ENCODE assay signal across 8 mouse cellular contexts in the genomic region with DNA sequence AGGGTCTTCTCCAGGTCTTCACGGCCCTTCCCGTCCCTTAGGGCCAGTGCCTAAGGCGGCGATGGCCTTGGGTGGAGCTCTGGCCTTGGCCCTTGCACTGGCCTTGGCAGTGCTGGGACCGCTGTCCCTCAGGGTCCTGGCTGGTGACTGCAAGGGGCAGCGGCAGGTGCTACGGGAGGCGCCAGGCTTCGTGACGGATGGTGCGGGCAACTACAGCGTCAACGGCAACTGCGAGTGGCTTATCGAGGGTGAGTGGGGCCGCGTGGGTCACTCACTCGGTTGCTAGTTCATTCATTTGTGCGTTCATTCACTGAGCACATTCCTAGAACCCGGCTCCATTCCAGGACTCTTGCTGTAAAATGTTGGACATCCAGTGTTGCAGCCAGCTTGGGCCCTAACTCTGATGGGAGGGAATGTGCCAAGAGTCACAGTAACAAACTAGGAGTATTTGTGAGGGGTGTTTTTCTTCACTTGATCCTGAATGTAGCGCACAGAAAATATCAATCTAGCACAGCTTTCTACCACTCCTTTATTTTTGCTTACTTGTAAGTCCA. TPM values are rescaled to one million over a fixed set of nuclear protein-coding genes. Genes with fewer than 3 reads are reported as not detected.
DNase-seq lines count a peak whose midpoint lies in the region; ATAC-seq and TF ChIP-seq lines count a peak whose summit lies in the region.

No protein-coding gene starts in this region.

- peaks cover 35% of the 10 kb centered on the region for H3K27me3 ChIP-seq in heart, embryonic 10.5 days (ENCODE audit: insufficient read depth, poor library complexity, severe bottlenecking)
- H3K27me3 ChIP-seq in MEL (ENCODE audit: control insufficient read depth in 1 of 2, insufficient read depth in 2 of 2, low read length in 2 of 2): peaks cover 0 to 2% of the 10 kb centered on the region in 2 experiments; a peak in 2 of 4 replicates
- peaks cover 31% of the 10 kb centered on the region for H3K27me3 ChIP-seq in embryonic facial prominence, embryonic 12.5 days
- peaks cover 34% of the 10 kb centered on the region for H3K27me3 ChIP-seq in intestine, postnatal 0 days (replicated peaks; ENCODE audit: control insufficient read depth, insufficient read depth, low read length)
- peaks cover 30% of the 10 kb centered on the region for H3K27me3 ChIP-seq in midbrain, embryonic 14.5 days (ENCODE audit: control insufficient read depth, insufficient read depth, low read length)

- H3K4me2 ChIP-seq in embryonic facial prominence, embryonic 12.5 days (replicated peaks): peak overlapping the region; percentile 99
- peak overlapping the region; percentile 89 for H3K4me2 ChIP-seq in intestine, postnatal 0 days (replicated peaks; ENCODE audit: low read depth)
- H3K4me2 ChIP-seq in midbrain, embryonic 14.5 days (ENCODE audit: low read length): peak overlapping the region; percentile 99

- peak overlapping the region; percentile 88 for H3K27ac ChIP-seq in heart, embryonic 10.5 days
- peak overlapping the region; percentile 21 for H3K27ac ChIP-seq in MEL (ENCODE audit: control insufficient read depth, low read depth, low read length)
- peak overlapping the region; percentile 78 for H3K27ac ChIP-seq in embryonic facial prominence, embryonic 12.5 days
- H3K27ac ChIP-seq in intestine, postnatal 0 days (ENCODE audit: low read depth, low read length): peak overlapping the region; percentile 30; the same call in 1 of the 2 replicates
- peak overlapping the region; percentile 90 for H3K27ac ChIP-seq in midbrain, embryonic 14.5 days (replicated peaks; ENCODE audit: low read depth, low read length)

- peaks cover 44% of the 10 kb centered on the region for H3K4me1 ChIP-seq in heart, embryonic 10.5 days
- peaks cover 0 to 10% of the 10 kb centered on the region in 2 experiments; a peak in 2 of 4 replicates for H3K4me1 ChIP-seq in MEL (ENCODE audit: control insufficient read depth in 1 of 2, insufficient read depth in 2 of 2, low read length in 2 of 2)
- H3K4me1 ChIP-seq in embryonic facial prominence, embryonic 12.5 days: peaks cover 31% of the 10 kb centered on the region
- H3K4me1 ChIP-seq in intestine, postnatal 0 days (replicated peaks; ENCODE audit: control insufficient read depth, insufficient read depth, low read length): 0 out of 2 replicates have a peak, but pooled peaks cover 4% of the 10 kb centered on the region
- peaks cover 34% of the 10 kb centered on the region for H3K4me1 ChIP-seq in midbrain, embryonic 14.5 days (ENCODE audit: control insufficient read depth, insufficient read depth, low read length)

- peak overlapping the region; percentile 78 for H3K9ac ChIP-seq in MEL (ENCODE audit: control insufficient read depth, low read depth, low read length, poor library complexity, severe bottlenecking)
- H3K9ac ChIP-seq in embryonic facial prominence, embryonic 12.5 days: peak overlapping the region; percentile 84
- peak overlapping the region; percentile 70 for H3K9ac ChIP-seq in intestine, postnatal 0 days (ENCODE audit: low read depth, low read length)
- H3K9ac ChIP-seq in midbrain, embryonic 14.5 days (replicated peaks; ENCODE audit: low read length): peak overlapping the region; percentile 89

- H3K79me2 ChIP-seq in MEL (ENCODE audit: control insufficient read depth, insufficient read depth, low read length, poor library complexity): peaks cover 7% of the 10 kb centered on the region

- TF ChIP-seq EP300 in MEL (IDR thresholded peaks at IDR 0.05; ENCODE audit: low read depth in 1 of 2, low read length in 2 of 2): no peak

- no peak for DNase-seq in heart, embryonic 10.5 days (ENCODE audit: low spot score)
- DNase-seq in heart, adult 9 months (ENCODE audit: low spot score in 2 of 2): no peak
- DNase-seq in MEL (ENCODE audit: low read depth, low spot score): peak; percentile 61
- no peak for DNase-seq in midbrain, embryonic 14.5 days
- no peak for DNase-seq in urinary bladder, postnatal 36 days (ENCODE audit: low spot score in 2 of 2)
- DNase-seq in urinary bladder, postnatal 4 days (ENCODE audit: low spot score in 2 of 2): no peak

- WGBS in heart, embryonic 10.5 days: 18% methylated on average over 21 of the region's 21 CpGs
- WGBS in embryonic facial prominence, embryonic 12.5 days: 19% methylated on average over 21 of the region's 21 CpGs
- WGBS in intestine, postnatal 0 days: 12% methylated on average over 21 of the region's 21 CpGs
- 11% methylated on average over 21 of the region's 21 CpGs for WGBS in midbrain, embryonic 14.5 days

- no peak for TF ChIP-seq RAD21 in MEL (IDR thresholded peaks at IDR 0.05; ENCODE audit: low read depth, low read length)

- H3K9me3 ChIP-seq in heart, embryonic 10.5 days: no peaks in the 10 kb centered on the region
- no peaks in the 10 kb centered on the region for H3K9me3 ChIP-seq in MEL (replicated peaks; ENCODE audit: insufficient read depth, low read length)
- no peaks in the 10 kb centered on the region for H3K9me3 ChIP-seq in embryonic facial prominence, embryonic 12.5 days
- no peaks in the 10 kb centered on the region for H3K9me3 ChIP-seq in intestine, postnatal 0 days (ENCODE audit: control insufficient read depth)
- H3K9me3 ChIP-seq in midbrain, embryonic 14.5 days (ENCODE audit: control insufficient read depth, low read length): no peaks in the 10 kb centered on the region

- no peak for TF ChIP-seq CTCF in MEL (IDR thresholded peaks at IDR 0.05 in 2 of 3, conservative IDR thresholded peaks at IDR 0.05 in 1 of 3; ENCODE audit: control insufficient read depth in 1 of 3, insufficient read depth in 1 of 3, low read depth in 2 of 3, low read length in 3 of 3, poor library complexity in 1 of 3, severe bottlenecking in 1 of 3)
- TF ChIP-seq CTCF in intestine, postnatal 0 days (IDR thresholded peaks at IDR 0.05; ENCODE audit: low read depth): no peak

- H3K36me3 ChIP-seq in heart, embryonic 10.5 days: 0 out of 2 replicates have a peak, but pooled peaks cover 2% of the 10 kb centered on the region
- H3K36me3 ChIP-seq in MEL (ENCODE audit: control insufficient read depth in 1 of 2, insufficient read depth in 2 of 2, low read length in 2 of 2): peaks cover 0 to 3% of the 10 kb centered on the region in 2 experiments; a peak in 2 of 4 replicates
- H3K36me3 ChIP-seq in embryonic facial prominence, embryonic 12.5 days: no peaks in the 10 kb centered on the region
- no peaks in the 10 kb centered on the region for H3K36me3 ChIP-seq in intestine, postnatal 0 days (ENCODE audit: control insufficient read depth, insufficient read depth)
- H3K36me3 ChIP-seq in midbrain, embryonic 14.5 days (ENCODE audit: control insufficient read depth, insufficient read depth, low read length): no peaks in the 10 kb centered on the region

- no peak for ATAC-seq in embryonic facial prominence, embryonic 12.5 days (ENCODE audit: insufficient number of reproducible peaks, insufficient read depth, low FRiP score, low TSS enrichment)
- ATAC-seq in intestine, postnatal 0 days: no peak
- ATAC-seq in midbrain, embryonic 14.5 days (ENCODE audit: low FRiP score, low TSS enrichment): peak; percentile 1; the same call in 1 of the 2 replicates

- peak overlapping the region; percentile 75 for H3K4me3 ChIP-seq in heart, embryonic 10.5 days
- H3K4me3 ChIP-seq in MEL (ENCODE audit: control insufficient read depth in 1 of 2, insufficient read depth in 1 of 2, low read depth in 2 of 2, low read length in 2 of 2): peak overlapping the region; percentile 72 to 88
- peak overlapping the region; percentile 75 for H3K4me3 ChIP-seq in embryonic facial prominence, embryonic 12.5 days
- peak overlapping the region; percentile 70 for H3K4me3 ChIP-seq in intestine, postnatal 0 days (ENCODE audit: low read depth, low read length)
- H3K4me3 ChIP-seq in midbrain, embryonic 14.5 days (replicated peaks; ENCODE audit: low read depth, low read length): peak overlapping the region; percentile 68

- TF ChIP-seq POLR2A in MEL (IDR thresholded peaks at IDR 0.05; ENCODE audit: control insufficient read depth in 1 of 2, insufficient read depth in 1 of 2, low read depth in 1 of 2, low read length in 2 of 2, poor library complexity in 1 of 2): no peak

RNA-seq across cellular contexts. Expression of a gene that starts 0.6 kb away (rescaled TPM):
- polyA plus RNA-seq in heart, embryonic 10.5 days (2016; fragmentation: Nextera tagmentation; extraction: Ambion mirVana): 10.4 and 11.2 TPM in 2 replicates
- total RNA-seq in MEL (2012; rRNA removed): 12.7 and 13.1 TPM in 2 replicates
- polyA plus RNA-seq in MEL (2012; ENCODE audit: insufficient read depth in 1 of 2, insufficient read length in 2 of 2, low read depth in 1 of 2, low replicate concordance in 2 of 2, missing spikeins in 1 of 2): 10 to 100 TPM in 1 of 2 experiments, not detected in 1; 22.0 TPM
- polyA plus RNA-seq in embryonic facial prominence, embryonic 12.5 days (2016; fragmentation: Nextera tagmentation; extraction: Ambion mirVana): 22.4 and 24.3 TPM in 2 replicates
- polyA plus RNA-seq in intestine, postnatal 0 days (2015; fragmentation: Nextera tagmentation; extraction: Ambion mirVana): 3.4 and 3.8 TPM in 2 replicates
- 21.6 and 23.2 TPM in 2 replicates for polyA plus RNA-seq in midbrain, embryonic 14.5 days (2014; fragmentation: Nextera tagmentation; extraction: Ambion mirVana)

RNA-seq across cellular contexts. Expression of a gene that starts 11.6 kb away (rescaled TPM):
- polyA plus RNA-seq in heart, embryonic 10.5 days (2016; fragmentation: Nextera tagmentation; extraction: Ambion mirVana): 0.09 and 0.63 TPM in 2 replicates
- not detected in 2 replicates for total RNA-seq in MEL (2012; rRNA removed)
- polyA plus RNA-seq in MEL (2012; ENCODE audit: insufficient read depth in 1 of 2, insufficient read length in 2 of 2, low read depth in 1 of 2, low replicate concordance in 2 of 2, missing spikeins in 1 of 2): not detected
- 2.7 and 4.0 TPM in 2 replicates for polyA plus RNA-seq in embryonic facial prominence, embryonic 12.5 days (2016; fragmentation: Nextera tagmentation; extraction: Ambion mirVana)
- polyA plus RNA-seq in intestine, postnatal 0 days (2015; fragmentation: Nextera tagmentation; extraction: Ambion mirVana): 0.69 and 0.92 TPM in 2 replicates
- polyA plus RNA-seq in midbrain, embryonic 14.5 days (2014; fragmentation: Nextera tagmentation; extraction: Ambion mirVana): 68.6 and 77.8 TPM in 2 replicates

RNA-seq across cellular contexts. Expression of a gene that starts 16.3 kb away (rescaled TPM):
- 0.26 and 0.65 TPM in 2 replicates for polyA plus RNA-seq in heart, embryonic 10.5 days (2016; fragmentation: Nextera tagmentation; extraction: Ambion mirVana)
- not detected in 2 replicates for total RNA-seq in MEL (2012; rRNA removed)
- polyA plus RNA-seq in MEL (2012; ENCODE audit: insufficient read depth in 1 of 2, insufficient read length in 2 of 2, low read depth in 1 of 2, low replicate concordance in 2 of 2, missing spikeins in 1 of 2): under 1 TPM in 1 of 2 experiments, not detected in 1; 0.11 TPM
- polyA plus RNA-seq in embryonic facial prominence, embryonic 12.5 days (2016; fragmentation: Nextera tagmentation; extraction: Ambion mirVana): 1.0 and 1.9 TPM in 2 replicates
- 0.12 TPM in 1 of 2 replicates, not detected in the other for polyA plus RNA-seq in intestine, postnatal 0 days (2015; fragmentation: Nextera tagmentation; extraction: Ambion mirVana)
- 3.0 and 3.2 TPM in 2 replicates for polyA plus RNA-seq in midbrain, embryonic 14.5 days (2014; fragmentation: Nextera tagmentation; extraction: Ambion mirVana)

RNA-seq across cellular contexts. Expression of a gene that starts 19.7 kb away (rescaled TPM):
- 147 and 189 TPM in 2 replicates for polyA plus RNA-seq in heart, embryonic 10.5 days (2016; fragmentation: Nextera tagmentation; extraction: Ambion mirVana)
- 85.1 and 85.6 TPM in 2 replicates for total RNA-seq in MEL (2012; rRNA removed)
- 100 to 1,000 TPM; 110 to 180 TPM for polyA plus RNA-seq in MEL (2012; ENCODE audit: insufficient read depth in 1 of 2, insufficient read length in 2 of 2, low read depth in 1 of 2, low replicate concordance in 2 of 2, missing spikeins in 1 of 2)
- polyA plus RNA-seq in embryonic facial prominence, embryonic 12.5 days (2016; fragmentation: Nextera tagmentation; extraction: Ambion mirVana): 317 and 337 TPM in 2 replicates
- polyA plus RNA-seq in intestine, postnatal 0 days (2015; fragmentation: Nextera tagmentation; extraction: Ambion mirVana): 87.6 and 91.9 TPM in 2 replicates
- polyA plus RNA-seq in midbrain, embryonic 14.5 days (2014; fragmentation: Nextera tagmentation; extraction: Ambion mirVana): 630 and 836 TPM in 2 replicates

RNA-seq across cellular contexts. Expression of a gene that starts 50.0 kb away (rescaled TPM):
- polyA plus RNA-seq in heart, embryonic 10.5 days (2016; fragmentation: Nextera tagmentation; extraction: Ambion mirVana): 17.0 and 28.7 TPM in 2 replicates
- 56.6 and 57.2 TPM in 2 replicates for total RNA-seq in MEL (2012; rRNA removed)
- 100 to 1,000 TPM; 157 TPM for polyA plus RNA-seq in MEL (2012; ENCODE audit: insufficient read depth in 1 of 2, insufficient read length in 2 of 2, low read depth in 1 of 2, low replicate concordance in 2 of 2, missing spikeins in 1 of 2)
- polyA plus RNA-seq in embryonic facial prominence, embryonic 12.5 days (2016; fragmentation: Nextera tagmentation; extraction: Ambion mirVana): 45.7 and 47.0 TPM in 2 replicates
- 17.2 and 21.7 TPM in 2 replicates for polyA plus RNA-seq in intestine, postnatal 0 days (2015; fragmentation: Nextera tagmentation; extraction: Ambion mirVana)
- polyA plus RNA-seq in midbrain, embryonic 14.5 days (2014; fragmentation: Nextera tagmentation; extraction: Ambion mirVana): 47.3 and 52.0 TPM in 2 replicates

Comparison
In these comparisons a context has a peak if more than half of its experiments do, and no peak if none do; other contexts are left out.
1. H3K27ac ChIP-seq: peak in every context shown above with its lines; median percentile 90 in midbrain, embryonic 14.5 days; 88 in heart, embryonic 10.5 days; 78 in embryonic facial prominence, embryonic 12.5 days; 30 in intestine, postnatal 0 days; 21 in MEL.
2. RNA of a gene that starts 11.6 kb away (polyA plus RNA-seq): 68.6 to 77.8 TPM in midbrain, embryonic 14.5 days; 2.7 to 4.0 TPM in embryonic facial prominence, embryonic 12.5 days, 0.69 to 0.92 TPM in intestine, postnatal 0 days, 0.09 to 0.63 TPM in heart, embryonic 10.5 days and not detected in MEL; every median in the first group is over 10 times any median in the second.
3. Peak in every context shown above with its lines, with median percentiles within 50 percentile points of each other: H3K4me3 ChIP-seq, H3K9ac ChIP-seq and H3K4me2 ChIP-seq.